Mouse (Mus musculus) gastrocnemius, postnatal 10 days (tissue): ENCODE results near the gene Nprl3. TPM values are rescaled to one million over a fixed set of nuclear protein-coding genes. Genes with fewer than 3 reads are reported as not detected.

Source experiments
- DNase-seq: peaks from one replicate; pipeline ENCODE4 v3.0.0; 2021; ENCODE audit warnings: mixed read lengths
- total RNA-seq, 2 experiments: library from RNA; stranded (reverse); gene quantifications; 2 replicates each; pipeline ENCODE4 v1.2.3; 2021

Gene Nprl3
- total RNA-seq, 2 experiments from 2014 or later, result 18.9 to 25.0 TPM

DNA sequence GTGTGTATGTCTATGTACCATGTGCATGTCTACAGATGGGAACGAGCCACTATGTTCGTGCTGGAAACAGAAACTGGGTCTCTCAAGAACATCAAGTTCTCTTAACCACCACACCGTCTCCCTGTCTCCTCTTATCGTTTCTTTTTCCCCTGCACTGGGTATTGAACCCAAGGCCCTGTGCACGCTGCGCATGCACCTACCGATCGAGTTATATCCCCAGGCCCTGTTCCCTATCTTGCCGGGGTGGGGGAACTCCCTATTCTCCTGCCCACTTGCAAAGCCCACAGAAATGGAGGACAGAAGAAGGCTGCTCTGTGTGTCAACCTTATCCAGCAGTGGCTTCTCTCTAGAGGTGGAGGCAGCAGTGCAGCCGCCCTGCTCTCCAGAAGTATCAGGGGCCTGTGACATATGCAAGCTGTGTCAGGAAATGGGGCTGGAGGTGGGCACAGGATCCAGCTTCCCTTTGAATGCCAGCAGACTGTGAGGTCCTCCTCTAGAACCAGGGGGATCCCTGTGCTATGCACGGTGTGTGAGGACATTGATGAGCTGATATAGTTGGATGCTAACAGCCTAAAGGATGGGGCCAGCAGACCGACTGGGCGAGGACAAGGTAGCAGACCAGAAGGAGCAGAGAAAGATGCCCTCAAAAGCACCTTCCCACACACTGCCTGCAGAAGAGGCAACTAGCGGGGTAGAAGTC is 69.1 kb downstream of the Nprl3 start:
- no peak for DNase-seq

GRCm38 (mm10) chr11:32197766-32198165 is 69.7 kb downstream of the Nprl3 start:
- DNase-seq, result no peak

GRCm38 (mm10) chr11:32196727-32197126 is 70.8 kb downstream of the Nprl3 start:
- DNase-seq, result peak; percentile 2

GRCm38 (mm10) chr11:32195867-32196540 is 71.5 kb downstream of the Nprl3 start:
- no peak for DNase-seq

GRCm38 (mm10) chr11:32194626-32195025 is 72.9 kb downstream of the Nprl3 start:
- DNase-seq, result no peak

GRCm38 (mm10) chr11:32194086-32194485 is 73.4 kb downstream of the Nprl3 start:
- DNase-seq, result no peak

DNA sequence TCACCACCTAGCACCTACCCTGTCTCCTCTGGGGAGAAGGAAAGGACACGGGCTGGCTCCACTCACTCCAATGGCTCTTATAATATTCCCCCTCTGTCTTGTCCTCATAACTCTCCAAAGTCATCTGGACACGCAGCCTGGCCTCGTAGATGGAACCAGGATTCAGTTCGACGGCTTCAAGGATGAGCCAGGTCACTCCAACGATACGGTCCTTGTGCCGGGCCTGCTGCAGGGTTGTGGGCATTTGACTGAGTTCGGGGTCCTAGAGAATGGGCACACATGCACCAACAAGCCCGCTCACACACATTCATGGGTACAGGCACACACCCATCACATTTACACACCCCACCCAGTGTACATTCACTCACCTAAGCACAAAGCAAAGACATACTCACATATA is 74.4 kb downstream of the Nprl3 start:
- no peak for DNase-seq

DNA sequence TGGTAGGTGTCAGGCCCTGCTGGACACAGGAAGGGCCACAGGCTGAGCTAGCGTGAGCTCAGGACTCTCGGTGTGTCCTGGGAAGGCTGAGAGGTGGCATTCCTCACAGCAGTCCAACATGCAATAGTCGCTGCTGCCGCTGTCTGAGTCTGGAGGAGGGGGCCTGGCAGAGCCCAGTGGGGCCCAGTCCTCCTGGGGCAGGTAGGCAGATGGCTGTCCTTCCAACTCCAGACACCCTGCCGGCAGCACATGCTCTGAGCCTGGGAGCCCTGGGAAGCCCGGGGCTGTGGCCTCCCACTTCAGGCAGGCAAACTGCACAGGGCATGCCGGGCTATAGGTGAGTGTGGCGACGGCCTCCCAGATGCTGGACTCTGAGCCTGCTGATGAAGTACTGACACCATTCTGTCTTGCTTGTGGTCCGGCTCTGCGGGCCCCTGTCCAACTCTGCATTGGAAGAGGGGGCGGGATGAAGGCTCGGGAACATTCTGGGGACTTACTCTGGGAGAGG is 76.8 kb downstream of the Nprl3 start:
- DNase-seq, result no peak

DNA sequence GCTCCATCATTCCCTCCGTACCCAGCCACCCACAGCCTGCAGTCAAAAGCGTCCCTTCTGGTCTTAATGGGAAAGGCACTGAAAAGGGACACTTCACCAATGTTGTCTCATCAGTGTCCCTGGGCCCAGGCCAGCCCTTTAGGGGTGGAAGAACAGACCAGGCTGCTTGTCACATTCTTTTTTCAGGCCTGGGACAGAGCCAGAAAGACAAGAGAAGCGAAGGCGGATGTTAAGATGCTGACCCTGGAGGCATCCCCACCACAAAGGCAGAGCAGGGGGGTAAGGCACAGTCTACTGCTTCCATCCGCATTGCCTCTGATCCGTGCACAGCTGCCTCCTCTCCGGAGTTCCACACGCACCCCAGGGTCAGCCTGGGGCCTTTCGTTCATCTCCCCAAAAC is 77.4 kb downstream of the Nprl3 start:
- no peak for DNase-seq

DNA sequence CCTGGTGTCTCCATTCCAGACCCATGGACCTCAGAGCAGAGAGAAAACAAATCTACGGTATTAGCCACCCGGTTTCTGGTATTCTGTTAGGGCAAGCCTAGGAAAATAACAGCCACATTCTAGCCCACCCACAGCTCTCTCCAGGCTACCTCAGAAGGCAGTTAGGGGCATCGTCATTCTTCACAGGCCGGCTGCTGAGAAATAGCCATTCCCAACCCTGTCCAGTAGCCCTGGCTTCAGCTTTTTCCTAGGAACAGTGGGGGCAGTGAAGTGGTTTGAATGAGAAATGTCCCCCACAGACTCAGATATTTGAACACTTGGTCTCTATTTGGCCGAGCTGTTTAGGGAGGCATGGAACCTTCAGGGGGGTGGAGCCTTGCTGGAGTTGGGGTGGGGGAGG is 78.1 kb downstream of the Nprl3 start:
- DNase-seq, result no peak

- no peak for DNase-seq
Observed at GRCm38 (mm10) chr11:32188881-32189280, 78.6 kb downstream of the Nprl3 start.

- DNase-seq, result no peak
Observed at GRCm38 (mm10) chr11:32187256-32187655, 80.3 kb downstream of the Nprl3 start.

DNA sequence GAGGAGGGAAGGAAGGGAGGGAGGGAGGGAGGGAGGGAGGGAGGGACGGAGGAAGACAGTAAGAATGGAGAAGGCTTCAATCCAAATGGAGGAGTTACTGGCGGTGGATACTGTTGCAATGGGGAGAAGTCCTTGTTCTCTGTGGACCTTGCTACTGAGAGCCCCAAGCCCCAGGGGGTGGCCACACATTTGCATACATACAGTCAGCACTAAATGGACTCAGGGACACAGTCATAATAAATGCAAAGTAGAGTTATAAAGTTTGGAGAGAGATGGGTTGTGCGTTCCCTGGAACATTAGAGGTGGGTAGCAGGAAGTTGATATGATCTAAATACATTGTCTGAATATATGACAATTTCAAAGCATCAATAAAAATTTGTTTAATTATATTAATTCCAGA is 81.5 kb downstream of the Nprl3 start:
- DNase-seq, result no peak

DNA sequence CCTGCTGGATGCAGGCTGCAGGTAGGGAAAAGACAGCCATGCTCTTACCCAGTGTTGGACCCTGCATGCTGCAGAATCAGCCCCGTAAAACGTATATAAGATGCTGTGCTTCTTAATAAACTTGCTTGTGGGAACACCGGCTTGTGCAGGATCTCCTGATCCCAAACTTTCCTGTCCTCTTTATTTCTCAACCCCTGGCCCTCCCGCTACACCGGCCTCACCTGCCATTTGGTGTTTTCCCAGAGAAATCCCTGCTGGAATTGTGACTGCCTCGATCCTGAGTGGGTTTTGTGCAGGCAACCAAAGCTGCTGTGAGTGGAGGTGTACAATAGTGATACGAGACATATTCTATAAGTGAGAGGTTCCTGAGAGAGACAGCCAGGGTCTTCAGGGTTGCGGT is 83.0 kb downstream of the Nprl3 start:
- no peak for DNase-seq

- DNase-seq, result peak; percentile 91
Observed at GRCm38 (mm10) chr11:32181973-32182868, 85.3 kb downstream of the Nprl3 start.

GRCm38 (mm10) chr11:32181246-32181645 is 86.3 kb downstream of the Nprl3 start:
- no peak for DNase-seq

DNA sequence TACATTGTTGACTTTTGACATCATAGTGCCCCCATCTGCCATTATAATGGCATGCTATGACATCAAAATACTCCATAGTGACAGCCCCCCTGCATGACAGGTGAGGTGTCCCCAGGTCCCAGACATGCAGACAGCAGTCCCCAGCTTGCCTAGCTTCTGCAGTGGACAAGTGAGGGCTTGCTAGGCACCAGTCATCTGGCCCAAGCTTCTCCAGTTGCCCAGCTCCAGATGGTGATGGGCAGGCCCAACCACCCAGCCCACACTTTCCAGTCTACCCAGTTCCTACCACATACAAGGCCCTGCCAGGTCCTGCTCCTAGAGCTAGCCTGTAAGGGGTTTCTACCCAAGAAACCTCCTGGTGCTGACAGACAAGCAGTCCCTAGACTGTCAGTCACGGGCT is 89.0 kb downstream of the Nprl3 start:
- DNase-seq, result no peak

Other genes starting within 250 kb of the Nprl3 start
- gene Il9r, start 67.4 kb downstream of the Nprl3 start, total RNA-seq, result not detected
- gene Snrnp25, start 62.3 kb downstream of the Nprl3 start, total RNA-seq, result 1 to 10 TPM; 7.6 to 8.6 TPM
- 10 to 100 TPM; 26.3 to 35.3 TPM for gene Rhbdf1, start 45.4 kb downstream of the Nprl3 start, total RNA-seq
- 10 to 100 TPM; 11.2 to 14.3 TPM for gene Mpg, start 41.2 kb downstream of the Nprl3 start, total RNA-seq
- not detected for gene Hba-x, start 8.7 kb upstream of the Nprl3 start, total RNA-seq
- gene Hba-a1, start 15.8 kb upstream of the Nprl3 start, total RNA-seq, result 1,000 to 10,000 TPM in 1 of 2 experiments, 100 to 1,000 TPM in 1; 968 to 1,389 TPM
- gene Hbq1b, start 19.3 kb upstream of the Nprl3 start, total RNA-seq, result under 1 TPM in 1 of 2 experiments, not detected in 1; 0.79 TPM
- 1,000 to 10,000 TPM in 1 of 2 experiments, 100 to 1,000 TPM in 1; 662 to 1,092 TPM for gene Hba-a2, start 28.8 kb upstream of the Nprl3 start, total RNA-seq
- gene Hbq1a, start 32.4 kb upstream of the Nprl3 start, total RNA-seq, result not detected
- 10 to 100 TPM; 25.1 to 32.5 TPM for gene Sh3pxd2b, start 80.1 kb upstream of the Nprl3 start, total RNA-seq
- 10 to 100 TPM; 30.2 to 34.5 TPM for gene Ubtd2, start 187.7 kb upstream of the Nprl3 start, total RNA-seq